Mouse (Mus musculus): ENCODE data around the gene Otulin.

DNA sequence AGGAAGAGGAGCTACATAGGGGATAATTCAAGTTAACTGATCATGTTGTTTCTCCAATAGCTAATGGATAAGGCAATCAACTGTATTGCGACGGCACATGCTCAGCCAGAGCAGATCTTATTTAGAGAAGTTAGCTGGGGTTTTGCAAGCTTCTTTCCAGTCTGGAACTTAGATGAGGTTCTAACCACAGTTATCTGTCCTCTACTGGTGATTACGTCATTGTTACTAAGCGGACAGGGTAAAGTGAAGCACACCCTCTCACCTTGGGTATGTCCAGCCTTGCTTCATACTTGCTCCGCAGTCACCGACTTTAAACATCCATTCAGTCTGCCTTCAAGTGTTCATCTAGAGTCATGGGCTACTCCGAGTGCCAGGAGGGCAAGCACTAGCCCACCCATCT is 110.6 kb downstream of the Otulin start:
- TF ChIP-seq CTCF (IDR thresholded peaks at IDR 0.05; ENCODE audit: insufficient read depth, low read depth, low read length) (no peak), POLR2A (IDR thresholded peaks at IDR 0.05; ENCODE audit: insufficient read depth, low read depth, low read length) (no peak)
